Mouse (Mus musculus) C2C12 (cell line): Measurements from ENCODE around the gene Hectd1. TPM values are rescaled to one million over a fixed set of nuclear protein-coding genes. Genes with fewer than 3 reads are reported as not detected.
A peak's percentile ranks its signal among the peaks of the same experiment; 100 is the strongest.

Source experiments
- H3K27me3 ChIP-seq: one replicate; pipeline ENCODE4 v1.6.1; 2011; ENCODE audit not compliant: control insufficient read depth, insufficient read depth, insufficient read length
- H3K36me3 ChIP-seq: one replicate; pipeline ENCODE4 v1.6.1; 2011; ENCODE audit not compliant: control insufficient read depth, insufficient read depth
- H3K4me3 ChIP-seq: one replicate; pipeline ENCODE4 v1.5.1; 2011; ENCODE audit warnings: mild to moderate bottlenecking, control low read depth; ENCODE audit not compliant: poor library complexity, insufficient read depth, severe bottlenecking
- H3K79me2 ChIP-seq: one replicate; pipeline ENCODE4 v1.6.1; 2011; ENCODE audit not compliant: control insufficient read depth, insufficient read depth
- H3K79me3 ChIP-seq: one replicate; pipeline ENCODE4 v1.6.1; 2011; ENCODE audit warnings: low read depth, control low read depth
- H3ac ChIP-seq: one replicate; pipeline ENCODE3; 2011; ENCODE audit warnings: low read depth; ENCODE audit not compliant: control insufficient read depth, insufficient read length
- CEBPB ChIP-seq: IDR thresholded peaks from one replicate; pipeline ENCODE4 v1.6.1; 2011; ENCODE audit warnings: low read depth, mild to moderate bottlenecking, control low read depth, moderate library complexity
- CTCF ChIP-seq: IDR thresholded peaks from one replicate; pipeline ENCODE4 v1.5.1; 2011; ENCODE audit not compliant: control insufficient read depth, insufficient read depth, insufficient read length
- FOSL1 ChIP-seq: IDR thresholded peaks from one replicate; pipeline ENCODE4 v1.8.0; 2011; ENCODE audit warnings: mild to moderate bottlenecking, low read length; ENCODE audit not compliant: poor library complexity, insufficient read depth, severe bottlenecking
- MAX ChIP-seq: IDR thresholded peaks from one replicate; pipeline ENCODE4 v1.6.1; 2011; ENCODE audit warnings: mild to moderate bottlenecking, control low read depth
- MYOD1 ChIP-seq: IDR thresholded peaks from one replicate; pipeline ENCODE4 v1.6.1; 2011; ENCODE audit warnings: low read depth; ENCODE audit not compliant: control insufficient read depth, insufficient read length
- MYOG ChIP-seq: IDR thresholded peaks from one replicate; pipeline ENCODE4 v1.6.1; 2011; ENCODE audit not compliant: control insufficient read depth, insufficient read length; ENCODE audit errors: extremely low read depth
- USF1 ChIP-seq: IDR thresholded peaks from one replicate; pipeline ENCODE4 v1.6.1; 2011; ENCODE audit warnings: low read depth, mild to moderate bottlenecking, control low read depth, moderate library complexity
- polyA plus RNA-seq: library from polyadenylated mRNA; unstranded; fragments of >200 nt; fragmentation: generic; extraction: Trizol; gene quantifications from one replicate; pipeline ENCODE4 v1.2.1, GENCODE M21; 2012; ENCODE audit warnings: missing spikeins

Hectd1 gene
- polyA plus RNA-seq, 1 experiment, result 17.4 TPM

DNA sequence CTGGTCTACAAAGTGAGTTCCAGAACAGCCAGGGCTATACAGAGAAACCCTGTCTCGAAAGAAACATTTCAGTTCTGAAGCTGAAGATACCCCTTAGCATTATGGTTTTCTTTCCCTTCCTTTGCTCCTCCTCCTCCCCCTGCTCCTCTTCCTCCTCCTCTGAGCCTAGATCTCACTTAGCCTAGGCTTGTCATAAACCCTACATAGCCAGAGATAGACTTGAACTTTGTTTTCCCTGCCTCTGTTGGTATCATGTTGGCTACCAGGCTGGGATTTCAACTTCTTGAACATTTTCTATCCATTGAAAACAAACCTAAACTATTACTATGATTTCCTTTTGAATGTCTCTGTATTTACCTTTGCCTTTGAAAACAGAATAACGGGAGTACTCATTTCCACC is 26.5 kb upstream of the Hectd1 start:
- no peak for TF ChIP-seq MYOD1
- no peak for TF ChIP-seq MAX
- Histone ChIP-seq H3K36me3 (no peaks in the 10 kb centered on the region), H3K27me3 (no peaks in the 10 kb centered on the region), H3K79me3 (no peaks in the 10 kb centered on the region), H3K4me3 (no peak overlapping the region), H3K79me2 (no peaks in the 10 kb centered on the region), H3ac (no peak overlapping the region)

DNA sequence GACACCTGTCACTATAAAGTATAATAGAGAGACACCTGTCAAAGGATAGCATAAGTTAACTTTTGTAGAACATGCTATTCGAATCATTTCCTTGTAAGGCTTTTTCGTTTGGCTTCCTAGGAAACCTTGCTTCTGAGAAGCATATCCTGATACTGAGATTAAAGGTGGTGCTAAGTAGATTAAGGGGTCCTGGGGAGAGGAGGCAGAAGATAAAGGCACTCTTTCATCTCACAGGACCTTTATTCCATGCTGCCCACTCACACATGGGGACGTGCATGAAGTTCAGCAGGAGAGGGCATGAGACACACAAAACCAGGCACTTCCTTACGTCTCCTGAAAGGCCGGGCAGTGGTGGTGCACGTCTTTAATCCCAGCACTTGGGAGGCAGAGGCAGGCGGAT is 26.1 kb upstream of the Hectd1 start:
- Histone ChIP-seq H3ac (no peak overlapping the region), H3K79me3 (no peaks in the 10 kb centered on the region), H3K79me2 (no peaks in the 10 kb centered on the region), H3K27me3 (no peaks in the 10 kb centered on the region), H3K36me3 (no peaks in the 10 kb centered on the region), H3K4me3 (no peak overlapping the region)
- no peak for TF ChIP-seq FOSL1
- no peak for TF ChIP-seq MYOD1
- TF ChIP-seq CTCF, result no peak
- no peak for TF ChIP-seq MYOG
- TF ChIP-seq CEBPB, result no peak
- TF ChIP-seq USF1, result no peak

DNA sequence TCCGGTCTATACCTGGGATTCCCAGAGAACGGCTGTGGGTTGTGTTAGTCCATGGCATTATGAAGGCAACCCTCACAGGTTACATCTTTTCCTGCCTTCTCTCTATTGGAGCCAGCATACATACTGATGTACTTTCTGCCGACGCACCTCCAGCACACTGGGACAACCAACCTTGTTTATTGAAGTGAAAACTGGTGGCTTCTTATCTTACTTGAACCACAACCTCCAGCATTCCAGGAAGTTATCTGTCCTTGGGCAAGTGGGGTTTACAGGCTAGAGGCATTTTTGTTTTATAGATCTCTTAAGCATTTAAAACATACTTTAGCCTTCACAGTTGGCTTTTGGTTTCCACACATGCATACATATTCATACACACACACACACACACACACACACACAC is 22.3 kb upstream of the Hectd1 start:
- no peak overlapping the region for H3ac ChIP-seq
- H3K79me2 ChIP-seq, result no peaks in the 10 kb centered on the region
- no peaks in the 10 kb centered on the region for H3K36me3 ChIP-seq
- H3K79me3 ChIP-seq, result no peaks in the 10 kb centered on the region
- H3K27me3 ChIP-seq, result no peaks in the 10 kb centered on the region
- no peak for TF ChIP-seq MAX
- no peak for TF ChIP-seq CEBPB
- no peak for TF ChIP-seq CTCF
- no peak for TF ChIP-seq USF1
- no peak for TF ChIP-seq MYOD1
- TF ChIP-seq MYOG, result no peak
- no peak for TF ChIP-seq FOSL1
- no peak overlapping the region for H3K4me3 ChIP-seq

DNA sequence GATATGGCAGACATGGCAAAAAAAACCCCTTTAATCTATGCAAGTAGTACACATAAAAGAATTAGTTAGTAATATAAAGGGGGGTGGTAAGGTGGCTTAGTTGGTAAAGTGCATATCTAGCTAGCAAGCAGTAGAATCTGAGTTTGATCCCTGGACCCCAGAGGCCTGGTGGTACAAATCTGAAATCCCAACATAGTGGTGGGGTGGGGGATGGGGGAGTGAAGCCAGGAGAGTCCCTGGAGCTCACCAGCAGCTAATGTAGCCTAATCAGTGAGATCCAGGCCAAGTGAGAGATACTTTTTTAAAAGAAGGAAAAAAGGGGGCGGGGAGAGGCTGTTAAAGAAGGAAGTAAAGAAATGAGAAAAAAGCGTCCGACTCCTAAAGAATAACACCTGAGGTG is 21.8 kb upstream of the Hectd1 start:
- no peak overlapping the region for H3K4me3 ChIP-seq
- no peak overlapping the region for H3ac ChIP-seq
- no peaks in the 10 kb centered on the region for H3K79me2 ChIP-seq
- no peaks in the 10 kb centered on the region for H3K36me3 ChIP-seq
- no peaks in the 10 kb centered on the region for H3K27me3 ChIP-seq
- H3K79me3 ChIP-seq, result no peaks in the 10 kb centered on the region
- no peak for TF ChIP-seq MAX
- no peak for TF ChIP-seq FOSL1
- TF ChIP-seq MYOD1, result no peak
- no peak for TF ChIP-seq CEBPB
- no peak for TF ChIP-seq USF1
- TF ChIP-seq CTCF, result no peak
- TF ChIP-seq MYOG, result no peak

DNA sequence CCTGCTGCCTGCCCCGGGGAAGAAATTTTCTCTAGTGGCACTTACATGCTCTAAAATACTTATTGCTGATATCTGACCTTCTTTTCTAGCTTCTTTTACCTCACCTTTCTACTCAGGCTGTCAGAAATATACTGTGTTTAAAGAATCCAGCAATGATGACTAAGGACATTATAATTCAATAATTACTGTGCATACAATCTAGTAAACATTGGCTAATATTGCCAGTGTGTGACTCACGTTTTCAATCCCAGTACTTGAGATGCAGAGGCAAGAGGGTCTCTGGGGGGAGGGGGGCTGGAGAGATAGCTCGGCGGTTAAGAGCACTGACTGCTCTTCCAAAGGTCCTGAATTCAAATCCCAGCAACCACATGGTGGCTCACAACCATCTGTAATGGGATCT is 21.0 kb upstream of the Hectd1 start:
- H3K79me3 ChIP-seq, result no peaks in the 10 kb centered on the region
- no peak overlapping the region for H3K4me3 ChIP-seq
- H3K79me2 ChIP-seq, result no peaks in the 10 kb centered on the region
- H3ac ChIP-seq, result no peak overlapping the region
- no peaks in the 10 kb centered on the region for H3K36me3 ChIP-seq
- peak; percentile 60 for TF ChIP-seq CEBPB
- no peak for TF ChIP-seq MYOG
- TF ChIP-seq CTCF, result no peak
- TF ChIP-seq MAX, result no peak
- no peak for TF ChIP-seq MYOD1
- peak; percentile 44 for TF ChIP-seq FOSL1
- no peak for TF ChIP-seq USF1
- H3K27me3 ChIP-seq, result no peaks in the 10 kb centered on the region

DNA sequence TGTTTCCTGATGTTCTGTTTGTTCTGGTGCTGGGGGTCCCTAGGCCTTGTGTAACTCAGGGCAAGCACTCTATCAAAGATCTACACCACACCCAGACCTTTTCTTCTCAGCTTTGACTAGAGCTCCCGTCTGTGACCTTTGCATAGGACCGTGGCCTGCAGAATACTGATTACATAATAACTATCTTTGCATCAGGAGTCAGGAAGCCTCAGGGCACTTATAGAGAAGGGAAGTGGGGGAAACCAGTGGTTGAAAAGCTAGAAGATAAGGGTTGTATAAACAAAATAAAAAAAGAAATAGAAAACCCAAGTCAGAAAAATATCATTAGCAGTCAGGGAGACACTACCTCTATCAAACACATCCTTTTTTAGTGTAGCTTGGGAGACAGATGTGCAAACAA is 20.6 kb upstream of the Hectd1 start:
- Histone ChIP-seq H3K4me3 (no peak overlapping the region), H3K27me3 (no peaks in the 10 kb centered on the region), H3K79me3 (no peaks in the 10 kb centered on the region), H3K36me3 (no peaks in the 10 kb centered on the region), H3K79me2 (no peaks in the 10 kb centered on the region), H3ac (no peak overlapping the region)
- no peak for TF ChIP-seq MYOG
